Mouse (Mus musculus) hindbrain, embryonic 11.5 days (tissue): ENCODE measurements around the gene B3gat1. TPM values are rescaled to one million over a fixed set of nuclear protein-coding genes. Genes with fewer than 3 reads are reported as not detected.

Experiments used
- ATAC-seq: fragments of 200-750 bp; cut with Nextera tagmentation; 2 replicates; pipeline ENCODE4 v1.8.0; 2017; ENCODE audit warnings: mild to moderate bottlenecking, moderate TSS enrichment, moderate library complexity; ENCODE audit not compliant: low FRiP score
- DNase-seq: peaks from one replicate; pipeline ENCODE4 v3.0.0-alpha.2; 2015; ENCODE audit warnings: low spot score
- H3K27ac ChIP-seq: fragments of 300-500 bp; sonication (generic); 2 replicates; pipeline ENCODE4 v1.5.1; 2014; ENCODE audit warnings: mild to moderate bottlenecking, low read depth, low read length
- H3K27me3 ChIP-seq: fragments of 300-500 bp; sonication (generic); 2 replicates; pipeline ENCODE4 v1.6.1; 2014; ENCODE audit warnings: mild to moderate bottlenecking, low read length, moderate library complexity, mixed read lengths; ENCODE audit not compliant: control insufficient read depth, insufficient read depth
- H3K36me3 ChIP-seq: fragments of 300-500 bp; sonication (generic); 2 replicates; pipeline ENCODE4 v1.6.1; 2014; ENCODE audit warnings: mild to moderate bottlenecking, low read length, moderate library complexity, mixed read lengths; ENCODE audit not compliant: control insufficient read depth, insufficient read depth
- H3K4me1 ChIP-seq: fragments of 300-500 bp; sonication (generic); replicated peaks from 2 replicates; pipeline ENCODE4 v1.6.1; 2014; ENCODE audit warnings: low read length, mixed read lengths; ENCODE audit not compliant: control insufficient read depth, insufficient read depth
- H3K4me2 ChIP-seq: fragments of 300-500 bp; sonication (generic); replicated peaks from 2 replicates; pipeline ENCODE4 v1.6.1; 2014; ENCODE audit warnings: mild to moderate bottlenecking, low read depth, low read length
- H3K4me3 ChIP-seq: fragments of 300-500 bp; sonication (generic); 2 replicates; pipeline ENCODE4 v1.5.1; 2014; ENCODE audit warnings: low read depth, low read length
- H3K9ac ChIP-seq: fragments of 300-500 bp; sonication (generic); 2 replicates; pipeline ENCODE4 v1.6.1; 2014; ENCODE audit warnings: low read depth, low read length
- H3K9me3 ChIP-seq: fragments of 300-500 bp; sonication (generic); 2 replicates; pipeline ENCODE4 v1.6.1; 2016; ENCODE audit warnings: low read length; ENCODE audit not compliant: control insufficient read depth
- WGBS: fragments of 180-500 bp; shearing (Covaris S2); extraction: QIAGEN DNeasy Blood & Tissue Kit; methylation state at CpG from one replicate; pipeline ENCODE4 v1.1.7; 2014; 5-methylcytosine and 5-hydroxymethylcytosine counted together
- polyA plus RNA-seq: library from polyadenylated mRNA; unstranded; fragments of >200 nt; fragmentation: Nextera tagmentation; extraction: Ambion mirVana; gene quantifications from 2 replicates; pipeline ENCODE4 v1.2.1, GENCODE M21; 2014

The B3gat1 gene
- polyA plus RNA-seq, 1 experiment from 2014 or later: 7.3 TPM

DNA sequence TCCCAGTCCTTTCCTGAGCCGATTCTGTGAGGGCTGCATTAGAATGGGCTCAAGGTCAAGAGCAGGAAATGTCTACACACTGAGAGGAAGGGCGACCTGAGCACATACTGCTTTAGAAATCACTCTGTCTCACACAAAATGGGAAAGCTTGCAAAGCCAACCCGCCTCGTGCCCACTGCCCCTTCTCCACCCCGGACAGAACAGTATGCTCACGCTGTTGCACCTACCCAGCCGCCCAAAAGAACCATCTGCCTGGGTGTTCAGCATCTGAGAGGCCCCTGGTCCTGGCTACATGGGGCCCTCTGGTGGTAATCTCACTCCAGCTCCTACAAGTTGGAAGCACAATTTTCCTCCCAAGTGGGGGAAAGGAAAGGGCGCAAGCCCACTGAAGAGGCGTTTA is 26.6 kb downstream of the B3gat1 start:
- Histone ChIP-seq H3K9ac (no peak overlapping the region), H3K4me2 (no peak overlapping the region), H3K9me3 (no peaks in the 10 kb centered on the region), H3K27me3 (no peaks in the 10 kb centered on the region), H3K36me3 (no peaks in the 10 kb centered on the region), H3K4me3 (no peak overlapping the region), H3K4me1 (no peaks in the 10 kb centered on the region), H3K27ac (no peak overlapping the region)
- ATAC-seq: peak; percentile 68
- peak; percentile 48 for DNase-seq
- 38% methylated on average over 9 of the region's 9 CpGs for WGBS

GRCm38 (mm10) chr9:26760576-26760975 is 27.0 kb downstream of the B3gat1 start:
- DNase-seq (no peak), ATAC-seq (peak; percentile 10; the same call in 1 of the 2 replicates)
- 76% methylated on average over 5 of the region's 5 CpGs for WGBS
- no peaks in the 10 kb centered on the region for H3K4me1 ChIP-seq
- no peaks in the 10 kb centered on the region for H3K36me3 ChIP-seq
- H3K9me3 ChIP-seq: no peaks in the 10 kb centered on the region
- H3K4me3 ChIP-seq: no peak overlapping the region
- no peak overlapping the region for H3K9ac ChIP-seq
- no peak overlapping the region for H3K4me2 ChIP-seq
- H3K27ac ChIP-seq: no peak overlapping the region
- no peaks in the 10 kb centered on the region for H3K27me3 ChIP-seq

- WGBS: 87% methylated on average over 6 of the region's 6 CpGs
- H3K4me1 ChIP-seq: no peaks in the 10 kb centered on the region
- H3K27ac ChIP-seq: no peak overlapping the region
- no peak overlapping the region for H3K9ac ChIP-seq
- DNase-seq (no peak), ATAC-seq (no peak)
- H3K36me3 ChIP-seq: no peaks in the 10 kb centered on the region
- H3K9me3 ChIP-seq: no peaks in the 10 kb centered on the region
- H3K27me3 ChIP-seq: no peaks in the 10 kb centered on the region
- no peak overlapping the region for H3K4me3 ChIP-seq
- no peak overlapping the region for H3K4me2 ChIP-seq
Observed at GRCm38 (mm10) chr9:26762477-26762876, 28.9 kb downstream of the B3gat1 start.

DNA sequence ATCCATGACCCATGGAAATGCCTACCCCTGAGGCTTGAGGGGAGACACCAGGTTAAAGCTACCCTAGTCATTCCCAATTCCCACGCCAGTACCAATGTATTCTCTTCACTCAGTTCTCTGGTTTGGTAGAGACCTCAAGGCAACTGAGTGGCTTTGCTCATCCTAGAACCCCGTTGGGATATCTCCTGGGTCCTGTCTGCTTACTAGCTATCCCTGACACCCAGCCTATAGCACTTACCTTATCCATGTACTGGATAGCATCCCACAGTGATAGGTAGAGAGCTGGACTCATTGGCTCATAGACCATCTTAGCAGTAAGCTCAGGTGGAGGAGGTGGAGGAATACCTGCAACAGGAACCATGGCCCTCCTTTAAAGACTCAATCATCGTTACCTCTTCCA is 34.7 kb downstream of the B3gat1 start:
- DNase-seq (no peak), ATAC-seq (no peak)
- Histone ChIP-seq H3K27ac (no peak overlapping the region), H3K27me3 (no peaks in the 10 kb centered on the region), H3K4me2 (no peak overlapping the region), H3K4me1 (no peaks in the 10 kb centered on the region), H3K36me3 (no peaks in the 10 kb centered on the region), H3K9me3 (no peaks in the 10 kb centered on the region), H3K9ac (no peak overlapping the region), H3K4me3 (no peak overlapping the region)
- WGBS: 86% methylated on average over 3 of the region's 3 CpGs

DNA sequence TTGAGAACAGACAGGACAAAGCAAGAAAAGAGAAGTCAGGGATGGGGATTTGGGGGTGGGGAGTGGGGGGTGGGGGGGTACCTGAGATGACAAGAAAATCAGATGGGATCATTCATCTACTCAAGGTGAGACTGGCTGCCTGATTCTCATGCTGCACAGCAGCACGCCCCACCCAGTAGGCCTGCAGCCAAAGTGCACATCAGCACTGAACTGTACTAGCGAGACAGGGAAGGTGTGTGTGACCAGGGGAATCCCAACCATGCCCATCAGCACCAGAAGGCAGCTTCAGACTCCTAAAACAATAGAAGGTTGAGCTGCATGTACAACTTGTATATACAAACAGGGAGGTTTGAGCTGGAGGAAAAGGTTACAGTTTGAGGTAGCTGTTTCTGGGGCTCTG is 42.2 kb downstream of the B3gat1 start:
- WGBS: 91% methylated on average over 2 of the region's 2 CpGs
- ATAC-seq: 0 out of 2 replicates have a peak, but pooled peaks have one; percentile 51
- no peak overlapping the region for H3K27ac ChIP-seq

GRCm38 (mm10) chr9:26776122-26776902 is 42.8 kb downstream of the B3gat1 start:
- WGBS: 63% methylated on average over 6 of the region's 6 CpGs
- no peak overlapping the region for H3K4me2 ChIP-seq
- no peak overlapping the region for H3K27ac ChIP-seq
- no peaks in the 10 kb centered on the region for H3K4me1 ChIP-seq
- H3K27me3 ChIP-seq: no peaks in the 10 kb centered on the region
- H3K9ac ChIP-seq: no peak overlapping the region
- no peaks in the 10 kb centered on the region for H3K36me3 ChIP-seq
- ATAC-seq (peak; percentile 55), DNase-seq (peak; percentile 72)
- H3K4me3 ChIP-seq: no peak overlapping the region
- H3K9me3 ChIP-seq: no peaks in the 10 kb centered on the region

More for the DNA sequence above, 42.2 kb downstream of the B3gat1 start:
- no peaks in the 10 kb centered on the region for H3K36me3 ChIP-seq
- no peaks in the 10 kb centered on the region for H3K9me3 ChIP-seq
- no peak overlapping the region for H3K4me3 ChIP-seq
- H3K4me1 ChIP-seq: no peaks in the 10 kb centered on the region
- no peak overlapping the region for H3K4me2 ChIP-seq
- H3K9ac ChIP-seq: no peak overlapping the region
- DNase-seq: no peak
- no peaks in the 10 kb centered on the region for H3K27me3 ChIP-seq

GRCm38 (mm10) chr9:26778421-26778820 is 44.9 kb downstream of the B3gat1 start:
- WGBS: 82% methylated on average over 7 of the region's 7 CpGs

DNA sequence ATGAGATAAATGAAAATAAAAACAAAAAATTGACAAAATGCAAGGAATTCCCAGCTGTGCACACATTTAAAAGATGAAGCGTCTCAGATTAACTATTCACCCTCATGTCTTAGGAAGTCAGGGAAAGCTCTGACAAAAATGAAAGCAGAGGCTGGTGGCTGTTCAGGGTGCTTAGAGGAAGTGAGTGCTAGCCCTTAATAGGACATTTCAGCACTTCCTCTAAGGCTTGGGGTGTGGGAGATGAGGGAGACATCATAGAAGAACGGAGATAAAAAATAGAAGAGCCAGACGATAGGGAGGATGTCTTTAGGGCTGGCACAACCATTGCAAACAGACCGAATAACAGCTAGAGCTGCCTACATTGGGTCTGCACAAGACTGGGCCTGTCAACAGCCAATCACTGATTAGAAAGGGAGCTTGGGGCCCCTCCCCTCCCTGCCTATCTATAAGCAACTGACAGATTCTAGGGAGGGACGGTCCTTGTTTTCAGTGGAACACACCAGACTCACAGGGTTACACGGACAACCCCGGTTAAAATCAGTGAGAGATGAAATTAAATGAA is 50.0 kb downstream of the B3gat1 start:
- 72% methylated on average over 7 of the region's 7 CpGs for WGBS
- Histone ChIP-seq H3K27ac (no peak overlapping the region), H3K4me2 (no peak overlapping the region), H3K9me3 (no peaks in the 10 kb centered on the region), H3K27me3 (no peaks in the 10 kb centered on the region), H3K36me3 (no peaks in the 10 kb centered on the region), H3K4me1 (no peaks in the 10 kb centered on the region), H3K4me3 (no peak overlapping the region), H3K9ac (no peak overlapping the region)
- ATAC-seq: peak; percentile 59
- no peak for DNase-seq

More at GRCm38 (mm10) chr9:26778421-26778820, 44.9 kb downstream of the B3gat1 start:
- no peak overlapping the region for H3K9ac ChIP-seq
- H3K36me3 ChIP-seq: no peaks in the 10 kb centered on the region
- H3K9me3 ChIP-seq: no peaks in the 10 kb centered on the region
- no peak overlapping the region for H3K27ac ChIP-seq
- H3K4me1 ChIP-seq: no peaks in the 10 kb centered on the region
- no peaks in the 10 kb centered on the region for H3K27me3 ChIP-seq
- H3K4me3 ChIP-seq: no peak overlapping the region
- DNase-seq (no peak), ATAC-seq (no peak)
- no peak overlapping the region for H3K4me2 ChIP-seq

- Histone ChIP-seq H3K4me3 (no peak overlapping the region), H3K9me3 (no peaks in the 10 kb centered on the region), H3K9ac (no peak overlapping the region), H3K27ac (no peak overlapping the region), H3K4me2 (no peak overlapping the region), H3K27me3 (no peaks in the 10 kb centered on the region), H3K4me1 (no peaks in the 10 kb centered on the region), H3K36me3 (no peaks in the 10 kb centered on the region)
- ATAC-seq (no peak), DNase-seq (no peak)
- 82% methylated on average over 3 of the region's 3 CpGs for WGBS
Observed at GRCm38 (mm10) chr9:26792829-26793228, 59.3 kb downstream of the B3gat1 start.
